Mouse (Mus musculus): ENCODE data around the gene Hoxc5.

The Hoxc5 gene

DNA sequence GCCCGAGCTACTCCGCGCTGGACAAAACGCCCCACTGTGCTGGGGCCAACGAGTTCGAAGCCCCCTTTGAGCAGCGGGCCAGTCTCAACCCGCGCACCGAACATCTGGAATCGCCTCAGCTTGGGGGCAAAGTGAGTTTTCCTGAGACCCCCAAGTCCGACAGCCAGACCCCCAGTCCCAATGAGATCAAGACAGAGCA, at the start of gene Hoxc5:
Gene Hoxc5 (plus strand): TSS at position 132 of the 199 bp plus-strand sequence.
- no peak for DNase-seq (ENCODE audit: extremely low spot score, low read depth, low spot score)

DNA sequence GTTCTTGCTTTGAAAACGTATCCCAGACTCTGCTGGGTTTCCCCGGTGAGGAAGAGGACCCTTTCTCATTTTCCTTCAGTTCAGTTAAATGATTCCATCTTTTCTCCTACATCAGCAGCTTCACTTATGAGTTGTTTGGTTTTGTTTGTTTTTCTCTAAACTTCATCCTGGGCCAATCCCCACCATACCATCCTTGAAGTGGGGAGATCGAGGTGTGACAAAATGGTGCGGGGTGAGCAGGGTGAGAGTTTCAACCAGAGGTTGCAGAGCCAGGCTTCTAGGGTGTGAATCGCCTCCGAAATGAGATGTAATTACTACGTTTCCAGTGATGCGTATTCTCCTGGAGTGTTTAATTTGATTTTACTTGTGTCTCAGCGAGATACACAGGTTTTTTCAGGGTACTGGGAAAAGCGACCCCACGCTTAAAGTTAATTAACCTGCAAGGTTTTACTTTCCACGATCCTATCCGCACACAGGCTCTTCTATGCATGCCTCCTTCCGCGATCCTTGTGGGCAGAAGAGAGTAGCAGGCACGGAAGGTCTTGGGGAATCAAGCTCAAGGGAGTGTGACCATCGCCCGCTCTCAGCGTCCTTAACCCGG, 49.2 kb upstream of the Hoxc5 start:
- no peak for DNase-seq (ENCODE audit: extremely low spot score, low read depth, low spot score)

DNA sequence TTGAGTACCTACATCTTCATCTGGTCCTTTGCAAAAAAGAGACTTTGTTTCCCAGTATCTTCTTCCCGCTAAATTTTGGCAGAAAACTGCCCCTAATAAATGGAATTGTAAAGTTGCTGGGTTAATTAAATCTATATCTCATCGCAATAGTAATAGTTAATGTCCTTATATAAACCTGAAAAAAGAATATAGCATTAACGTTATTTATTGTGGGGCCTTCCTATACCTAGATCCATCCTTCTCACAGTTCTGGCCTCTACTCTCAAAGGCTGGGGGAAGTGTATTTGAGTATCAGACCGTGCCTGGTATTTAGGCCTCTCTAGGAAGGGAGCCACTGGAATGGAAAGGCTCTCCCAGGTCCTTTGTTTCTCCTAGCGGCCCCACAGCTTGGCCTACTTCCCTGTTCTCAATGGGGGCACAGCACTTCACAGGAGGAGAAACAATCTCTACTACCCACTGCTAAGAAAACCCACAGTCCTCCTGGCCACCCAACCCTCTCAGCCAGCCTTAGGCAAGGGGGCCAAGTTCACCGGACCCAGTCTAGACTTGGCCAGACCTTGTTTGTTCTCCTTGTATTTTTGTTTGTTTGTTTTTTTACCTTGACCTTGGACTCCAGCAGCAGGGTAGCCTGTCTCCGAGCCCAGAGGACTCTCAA, 48.5 kb upstream of the Hoxc5 start:
- no peak for DNase-seq (ENCODE audit: extremely low spot score, low read depth, low spot score)

DNA sequence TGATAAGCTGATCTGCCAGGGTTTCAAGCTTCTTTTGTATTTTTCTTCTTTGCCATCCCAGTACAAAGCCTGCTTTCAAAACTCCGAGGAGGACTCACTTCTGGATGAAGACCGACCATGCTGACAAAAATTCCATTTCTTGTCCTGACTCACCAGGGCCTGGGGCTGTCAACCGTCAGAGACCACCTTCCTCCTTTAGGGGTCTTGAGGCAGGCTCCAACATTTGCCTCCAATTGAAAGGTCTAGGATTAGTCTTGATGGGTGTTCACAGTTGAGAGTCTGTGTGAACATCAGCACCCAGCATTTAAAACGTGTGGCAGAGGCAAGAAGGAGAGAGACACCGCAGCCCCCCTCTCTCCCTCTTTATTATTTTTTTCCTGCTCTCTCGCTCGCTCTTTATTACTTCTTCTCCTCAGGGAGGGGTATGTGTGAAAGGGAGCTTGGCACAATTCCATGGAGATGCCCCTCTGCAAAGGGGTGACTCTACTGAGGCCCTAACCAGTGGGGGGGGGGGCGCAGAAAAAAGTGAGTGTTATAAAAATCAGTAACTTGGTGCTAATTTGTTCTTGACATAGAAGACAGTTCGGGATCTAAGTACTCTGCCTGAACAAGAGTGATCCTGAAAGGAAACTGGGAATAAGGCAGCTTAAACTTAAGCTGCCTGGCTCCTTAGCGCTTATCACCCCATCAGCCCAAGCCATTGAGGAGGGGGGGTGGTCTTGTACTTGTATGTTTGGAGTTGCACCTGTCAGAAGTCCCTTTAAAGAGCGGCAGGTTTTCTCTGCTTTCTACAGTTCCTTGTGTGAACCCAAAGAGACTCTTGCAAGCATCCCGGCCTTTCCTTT, 47.7 kb upstream of the Hoxc5 start:
- DNase-seq (ENCODE audit: extremely low spot score, low read depth, low spot score): no peak

DNA sequence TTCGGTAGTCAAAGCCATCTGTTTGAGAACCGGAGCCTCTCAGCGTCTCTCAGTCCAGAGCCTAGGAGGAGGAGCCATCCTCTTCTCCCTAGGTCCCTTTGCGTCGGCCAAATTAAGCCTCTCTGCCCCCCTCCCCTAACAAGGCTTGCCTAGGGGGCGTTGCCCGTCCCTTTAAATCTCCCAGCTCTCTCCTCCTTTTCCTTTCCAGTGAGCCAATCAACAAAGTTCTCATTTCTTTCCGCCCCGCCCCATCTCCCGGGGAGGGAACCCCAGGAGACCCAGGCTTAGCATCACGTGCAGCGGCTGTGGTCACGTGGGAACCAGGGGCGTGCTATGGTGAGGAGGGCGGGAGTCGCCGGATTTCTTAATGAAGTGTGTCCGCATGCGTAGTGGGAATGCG, 46.6 kb upstream of the Hoxc5 start:
- peak; percentile 91 for DNase-seq (ENCODE audit: extremely low spot score, low read depth, low spot score)

DNA sequence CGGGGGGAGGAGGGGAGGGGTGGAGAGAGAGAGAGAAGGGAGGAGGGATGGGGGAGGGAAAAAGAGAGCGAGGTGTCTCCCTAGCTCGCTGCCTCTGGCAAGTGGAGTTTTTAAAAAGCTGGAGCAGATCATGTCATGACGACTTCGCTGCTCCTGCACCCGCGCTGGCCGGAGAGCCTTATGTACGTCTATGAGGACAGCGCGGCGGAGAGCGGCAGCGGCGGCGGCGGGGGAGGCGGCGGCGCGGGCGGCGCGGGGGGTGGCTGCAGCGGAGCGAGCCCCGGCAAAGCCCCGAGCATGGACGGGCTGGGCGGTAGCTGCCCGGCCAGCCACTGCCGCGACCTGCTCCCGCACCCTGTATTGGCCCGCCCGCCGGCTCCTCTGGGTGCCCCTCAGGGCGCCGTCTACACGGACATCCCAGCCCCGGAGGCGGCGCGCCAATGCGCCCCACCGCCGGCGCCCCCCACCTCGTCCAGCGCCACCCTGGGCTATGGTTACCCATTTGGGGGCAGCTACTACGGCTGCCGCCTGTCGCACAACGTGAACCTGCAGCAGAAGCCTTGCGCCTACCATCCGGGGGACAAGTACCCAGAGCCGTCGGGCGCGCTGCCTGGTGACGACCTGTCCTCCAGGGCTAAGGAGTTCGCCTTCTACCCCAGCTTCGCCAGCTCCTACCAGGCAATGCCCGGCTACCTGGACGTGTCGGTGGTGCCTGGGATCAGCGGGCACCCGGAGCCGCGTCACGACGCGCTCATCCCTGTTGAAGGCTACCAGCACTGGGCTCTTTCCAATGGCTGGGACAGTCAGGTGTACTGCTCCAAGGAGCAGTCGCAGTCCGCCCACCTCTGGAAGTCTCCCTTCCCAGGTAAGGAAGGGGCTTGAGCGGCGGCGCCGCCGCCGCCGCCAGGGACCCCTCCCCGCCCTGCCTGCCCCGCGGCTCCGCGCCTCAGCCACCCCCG, 45.9 kb upstream of the Hoxc5 start, which contains the start of gene Hoxc13:
Gene Hoxc13 (plus strand): TSS at position 51 of the 959 bp plus-strand sequence.
- no peak for DNase-seq (ENCODE audit: extremely low spot score, low read depth, low spot score)

DNA sequence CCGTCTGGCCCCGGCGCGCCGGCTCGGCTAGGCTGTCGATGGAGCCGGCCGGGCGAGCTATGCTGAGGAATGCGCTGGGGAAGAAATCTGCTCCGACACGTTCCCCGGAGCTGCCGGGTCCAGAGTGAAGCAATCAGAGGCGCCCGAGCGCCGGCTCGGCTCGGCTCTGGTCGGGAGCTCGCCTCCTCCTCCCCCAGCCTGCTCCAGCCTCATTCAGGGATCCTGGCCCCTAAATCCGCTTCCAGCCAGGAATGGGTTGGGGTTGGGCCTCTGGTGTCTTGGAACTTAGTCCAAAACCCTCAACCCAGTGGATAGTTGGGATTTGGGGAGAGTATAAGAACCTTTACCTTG, 45.3 kb upstream of the Hoxc5 start:
- DNase-seq (ENCODE audit: extremely low spot score, low read depth, low spot score): no peak

DNA sequence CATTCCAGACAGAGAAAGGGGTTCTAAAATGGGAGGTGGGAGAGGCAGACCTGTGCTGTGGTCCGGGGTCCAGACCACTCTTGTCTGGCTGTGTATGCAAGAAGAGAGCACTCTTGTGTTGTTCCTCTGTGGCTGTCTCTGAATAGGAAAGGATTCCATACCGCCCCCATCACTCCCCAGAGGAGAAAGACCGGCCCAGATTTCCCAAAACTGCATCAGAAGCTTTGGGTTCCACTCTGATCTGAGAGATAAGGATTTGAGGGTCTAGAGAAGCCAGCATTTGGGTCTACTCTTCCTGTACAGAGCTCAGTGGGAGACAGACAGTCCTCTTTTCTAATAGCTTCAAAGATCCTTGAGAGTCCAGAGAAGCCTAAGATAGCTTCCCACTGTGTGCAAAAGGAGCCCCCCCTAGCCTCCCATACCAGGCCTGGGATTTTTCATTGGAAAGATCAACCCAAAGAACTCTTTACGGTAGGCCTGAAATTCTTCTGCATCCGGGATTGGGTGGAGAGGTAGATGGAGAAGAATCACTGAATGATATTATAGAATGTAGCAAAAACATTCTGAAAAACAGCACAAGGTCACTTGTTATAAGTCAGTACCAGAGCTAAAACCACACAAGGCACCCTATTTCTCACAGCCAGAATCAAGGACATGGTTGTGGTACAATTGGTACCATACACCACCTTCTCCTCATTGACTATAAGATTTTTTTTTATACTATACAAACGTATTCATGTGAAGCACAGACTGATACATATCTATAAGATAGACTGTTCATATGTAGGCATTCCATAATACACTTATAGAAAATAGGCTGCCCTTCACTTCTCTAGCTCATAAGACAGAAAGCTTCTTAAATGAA, 44.4 kb upstream of the Hoxc5 start:
- no peak for DNase-seq (ENCODE audit: extremely low spot score, low read depth, low spot score)

DNA sequence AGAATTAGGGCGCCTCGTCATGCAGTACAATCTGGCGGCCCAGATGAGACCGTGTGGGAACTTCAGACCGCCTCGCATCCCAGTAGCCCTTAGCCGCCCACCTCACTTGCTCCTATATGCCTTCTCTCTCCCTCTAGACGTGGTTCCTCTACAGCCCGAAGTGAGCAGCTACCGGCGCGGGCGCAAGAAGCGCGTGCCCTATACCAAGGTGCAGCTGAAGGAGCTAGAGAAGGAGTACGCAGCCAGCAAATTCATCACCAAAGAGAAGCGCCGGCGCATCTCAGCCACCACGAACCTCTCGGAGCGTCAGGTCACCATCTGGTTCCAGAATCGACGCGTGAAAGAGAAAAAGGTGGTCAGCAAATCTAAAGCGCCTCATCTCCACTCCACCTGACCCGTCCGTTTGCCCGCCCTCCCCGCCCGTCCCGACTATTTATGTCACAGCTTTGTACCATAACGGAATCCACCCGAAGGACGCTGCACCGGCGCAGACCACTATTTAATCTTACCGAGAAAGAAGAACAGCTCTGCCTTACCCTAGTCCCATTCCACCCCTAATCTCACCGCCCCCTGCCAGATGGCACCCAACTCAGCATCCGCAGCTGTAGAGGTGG, 40.1 kb upstream of the Hoxc5 start:
- DNase-seq (ENCODE audit: extremely low spot score, low read depth, low spot score): no peak

DNA sequence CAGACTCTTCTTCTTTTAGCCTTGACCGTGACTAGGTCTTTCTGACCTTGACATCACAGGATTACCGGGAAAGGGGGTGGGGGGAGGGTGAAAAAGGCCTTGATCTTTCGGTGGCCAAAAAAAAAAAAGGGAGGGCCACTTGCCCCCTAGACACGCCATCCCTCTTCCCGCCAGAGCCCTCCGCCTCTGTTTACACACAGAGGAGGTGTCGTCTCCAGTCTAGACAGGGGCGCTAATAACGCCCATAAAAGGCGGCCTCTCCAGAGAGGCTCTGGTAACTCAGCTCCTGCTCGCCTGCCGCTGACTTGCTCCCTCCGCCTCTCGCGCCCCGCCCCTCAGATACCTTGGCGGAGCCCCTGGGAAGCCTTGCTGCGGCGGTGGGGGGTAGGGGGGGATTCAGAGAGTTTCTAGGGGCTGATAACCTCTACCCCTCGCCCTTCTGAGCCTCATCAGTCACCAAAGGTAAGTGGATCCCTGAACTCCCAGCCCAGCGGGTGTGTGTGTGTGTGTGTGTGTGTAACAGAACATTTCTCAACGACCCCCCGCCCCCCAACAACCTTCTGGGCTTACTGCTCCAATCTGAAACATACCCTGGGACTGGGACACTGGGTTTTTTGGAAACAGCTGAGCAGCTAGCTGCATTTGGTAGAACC, 35.4 kb upstream of the Hoxc5 start:
- no peak for DNase-seq (ENCODE audit: extremely low spot score, low read depth, low spot score)

DNA sequence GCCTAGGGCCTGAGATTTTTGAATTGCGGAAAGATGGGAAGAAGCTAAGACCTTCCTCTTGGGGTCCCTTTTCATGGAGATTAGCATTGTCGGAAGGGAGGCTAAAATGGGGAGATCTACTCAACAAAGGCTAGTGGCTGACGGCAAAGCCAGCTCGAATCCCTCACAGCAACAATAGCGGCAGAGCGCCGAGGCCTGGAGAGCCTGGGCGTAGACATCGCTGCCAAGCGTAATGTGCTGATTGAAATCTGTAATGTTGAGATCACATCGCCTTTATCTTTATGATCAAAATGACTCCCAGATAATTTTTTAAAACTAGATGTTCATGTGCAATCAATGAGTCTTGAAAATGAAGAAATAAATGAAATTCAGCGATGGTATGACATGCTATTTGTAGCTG, 32.8 kb upstream of the Hoxc5 start:
- no peak for DNase-seq (ENCODE audit: extremely low spot score, low read depth, low spot score)

DNA sequence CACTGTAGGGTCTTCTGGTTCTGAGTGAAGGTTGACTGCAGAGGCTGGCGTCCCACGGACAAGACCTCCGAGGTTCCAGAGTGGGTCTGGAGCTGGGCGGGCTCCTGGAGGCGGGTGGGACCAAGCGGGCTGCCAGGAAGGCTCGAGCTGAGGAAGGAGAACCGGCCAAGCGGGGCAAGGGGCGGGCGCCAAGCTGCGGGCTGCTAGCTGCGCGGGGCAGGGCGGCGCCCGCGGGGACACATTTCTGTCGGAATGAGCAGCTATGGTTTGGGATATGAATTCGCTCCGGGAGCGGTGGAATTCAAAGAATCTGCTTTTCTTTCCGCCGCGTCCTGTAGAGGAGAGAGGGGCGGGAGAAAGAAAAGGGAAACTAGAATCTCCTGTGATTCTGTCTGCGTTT, 32.3 kb upstream of the Hoxc5 start:
- no peak for DNase-seq (ENCODE audit: extremely low spot score, low read depth, low spot score)

DNA sequence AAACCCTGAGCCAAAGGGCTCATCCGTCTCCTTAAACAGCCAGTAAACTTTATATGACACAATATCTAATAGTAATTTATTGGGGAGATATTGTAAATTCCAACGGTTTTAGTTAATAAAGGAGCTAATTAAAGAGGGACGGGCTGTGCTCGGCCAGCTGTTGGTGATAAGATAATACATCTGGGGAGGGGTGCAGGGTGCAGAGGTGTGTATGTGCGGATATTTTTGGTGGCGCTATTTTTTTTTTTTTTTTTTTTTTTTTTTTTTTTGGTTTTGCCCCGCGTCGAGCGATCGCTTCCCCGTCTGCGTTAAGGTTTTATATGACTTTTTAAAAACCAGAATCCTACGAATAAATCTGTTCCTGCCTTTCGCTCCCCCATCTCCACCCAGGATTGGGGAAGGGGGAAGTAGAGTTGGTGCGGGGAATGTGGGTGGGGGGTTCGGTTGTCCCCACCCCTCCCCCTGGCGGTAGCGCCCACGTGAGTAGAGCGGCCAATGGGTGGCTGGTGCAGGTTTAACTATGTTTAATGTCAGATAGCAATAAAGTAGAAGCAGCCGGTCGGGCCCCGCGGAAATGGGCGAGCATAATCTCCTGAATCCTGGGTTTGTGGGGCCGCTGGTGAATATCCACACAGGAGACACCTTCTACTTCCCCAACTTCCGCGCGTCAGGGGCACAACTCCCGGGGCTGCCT, 30.8 kb upstream of the Hoxc5 start, which contains the start of gene Hoxc12:
Gene Hoxc12 (plus strand): TSS at position 479 of the 694 bp plus-strand sequence.
- no peak for DNase-seq (ENCODE audit: extremely low spot score, low read depth, low spot score)

DNA sequence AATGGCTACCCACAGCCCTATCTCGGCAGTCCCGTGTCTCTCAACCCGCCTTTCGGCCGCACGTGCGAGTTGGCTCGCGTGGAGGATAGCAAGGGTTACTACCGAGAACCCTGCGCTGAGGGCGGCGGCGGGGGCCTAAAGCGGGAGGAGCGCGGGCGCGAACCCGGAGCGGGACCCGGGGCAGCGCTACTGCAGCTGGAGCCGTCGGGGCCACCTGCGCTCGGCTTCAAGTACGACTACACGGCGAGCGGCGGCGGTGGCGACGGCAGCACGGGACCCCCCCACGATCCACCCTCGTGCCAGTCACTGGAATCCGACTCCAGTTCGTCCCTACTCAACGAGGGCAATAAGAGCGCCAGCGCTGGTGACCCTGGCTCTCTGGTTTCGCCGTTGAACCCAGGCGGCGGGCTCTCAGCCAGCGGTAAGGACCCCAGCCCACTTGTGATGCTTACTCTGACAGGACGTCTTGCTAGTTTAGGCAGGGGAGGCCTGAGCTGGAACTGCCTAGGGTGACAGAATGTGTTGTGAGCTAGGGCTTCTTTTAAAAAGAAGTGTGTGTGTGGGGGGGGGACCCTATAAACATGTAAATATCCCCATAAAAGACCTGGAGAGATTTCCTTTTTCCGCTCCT, 30.1 kb upstream of the Hoxc5 start:
- DNase-seq (ENCODE audit: extremely low spot score, low read depth, low spot score): no peak

DNA sequence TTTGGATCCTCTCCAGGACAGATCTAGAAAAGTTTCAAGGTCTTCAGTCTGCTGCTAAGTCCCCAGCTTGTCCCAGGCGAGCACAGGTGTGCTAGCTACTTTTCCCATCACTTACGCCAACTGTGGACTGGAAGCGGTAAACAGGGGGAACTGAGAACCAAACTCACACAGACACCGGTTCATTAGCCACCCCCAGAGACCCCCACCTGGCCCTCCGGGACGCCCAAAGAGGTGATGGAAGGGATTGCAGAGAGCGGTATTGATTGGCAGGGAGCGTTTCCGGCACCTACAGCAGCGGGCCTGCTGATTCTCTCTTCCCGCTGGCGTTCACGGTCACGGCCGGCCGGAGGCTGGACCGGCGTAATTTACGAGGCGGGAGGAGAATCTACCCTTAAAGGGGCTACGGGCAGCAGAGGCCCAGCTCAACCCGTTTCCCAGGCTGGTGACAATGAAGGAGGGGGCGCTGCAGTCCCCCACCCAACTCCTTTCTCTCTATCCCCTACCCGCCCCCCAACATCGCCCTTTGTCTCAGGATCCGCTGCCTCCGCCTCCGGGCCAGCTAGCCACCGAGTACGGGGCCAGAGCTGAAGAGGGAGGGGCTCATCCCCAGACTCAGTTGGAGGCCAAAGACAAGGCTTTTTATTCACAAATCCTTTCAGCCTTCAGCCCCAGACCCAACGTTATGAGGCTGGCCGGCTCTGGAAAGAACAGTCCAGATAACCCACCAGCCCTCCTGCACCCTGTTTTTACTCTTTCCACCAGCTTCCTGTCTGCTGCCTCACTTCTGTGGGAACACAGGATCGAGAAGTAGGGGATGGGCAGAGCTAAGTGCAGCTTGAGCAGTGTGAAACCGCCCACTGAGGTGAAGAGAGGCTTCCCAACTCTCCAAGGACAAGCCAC, 27.7 kb upstream of the Hoxc5 start:
- DNase-seq (ENCODE audit: extremely low spot score, low read depth, low spot score): no peak

DNA sequence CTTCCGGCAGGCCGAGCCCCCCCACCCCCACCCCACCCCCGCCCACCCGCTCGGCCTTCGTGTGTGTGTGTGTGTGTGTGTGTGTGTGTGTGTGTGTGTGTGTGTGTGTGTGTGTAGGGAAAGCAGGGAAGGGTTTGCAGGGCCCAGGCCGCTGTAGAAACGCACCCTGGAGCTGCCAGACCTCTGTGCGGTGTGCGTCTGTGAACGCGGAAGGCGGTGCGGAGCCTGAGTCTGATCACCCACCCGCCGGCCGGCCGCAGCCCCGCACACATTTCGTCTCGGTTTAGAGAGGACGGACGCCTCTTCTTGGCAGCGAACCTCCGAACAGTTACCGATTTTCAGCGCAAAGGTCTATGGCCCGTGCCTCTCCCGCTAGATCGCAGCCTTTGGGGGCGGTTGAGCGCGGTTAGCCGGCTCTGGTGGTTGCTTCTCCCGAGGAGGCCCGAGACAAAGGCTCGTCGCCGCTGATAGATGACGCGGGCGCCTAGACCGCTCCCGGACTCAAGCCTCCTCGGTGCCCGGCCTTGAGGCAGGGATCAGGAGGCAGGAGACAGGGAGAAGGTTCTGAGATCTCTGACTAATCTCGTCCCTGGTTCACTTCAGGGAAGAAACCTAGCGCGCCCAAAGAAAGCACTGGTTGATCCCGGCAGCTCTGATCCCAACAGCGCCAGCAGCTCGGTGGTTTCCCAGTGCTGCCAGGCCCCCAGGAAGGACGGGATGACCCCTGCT, 24.3 kb upstream of the Hoxc5 start:
- no peak for DNase-seq (ENCODE audit: extremely low spot score, low read depth, low spot score)

DNA sequence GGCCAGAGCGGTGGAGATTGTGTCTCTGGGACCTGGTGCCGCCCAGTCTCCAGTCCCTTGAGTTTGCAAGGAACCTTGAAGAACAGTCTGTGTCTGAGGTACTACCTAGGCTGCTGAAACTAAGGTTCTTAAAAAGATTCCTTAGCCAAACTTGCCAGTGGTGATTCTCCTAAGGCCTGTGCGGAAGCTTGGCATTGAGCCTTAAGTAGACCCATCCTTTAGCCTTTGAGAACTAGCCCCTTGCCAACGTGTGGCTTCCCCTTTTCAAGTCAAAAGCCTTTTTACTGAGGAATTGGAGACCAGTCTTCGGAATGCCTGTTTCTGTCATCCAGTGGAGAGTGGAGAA, 23.8 kb upstream of the Hoxc5 start:
- DNase-seq (ENCODE audit: extremely low spot score, low read depth, low spot score): no peak
